Mouse (Mus musculus) liver, embryonic 16.5 days (tissue): ENCODE data around the gene Vdac1. TPM values are rescaled to one million over a fixed set of nuclear protein-coding genes. Genes with fewer than 3 reads are reported as not detected.

Experiments
- ATAC-seq: fragments of 200-750 bp; cut with Nextera tagmentation; 2 replicates; pipeline ENCODE4 v1.8.0; 2017; ENCODE audit warnings: low read depth, mild to moderate bottlenecking, moderate number of reproducible peaks, moderate library complexity
- H3K27ac ChIP-seq: fragments of 300-500 bp; sonication (generic); 2 replicates; pipeline ENCODE4 v1.5.1; 2014; ENCODE audit warnings: mild to moderate bottlenecking, low read length
- H3K27me3 ChIP-seq: fragments of 300-500 bp; sonication (generic); 2 replicates; pipeline ENCODE4 v1.6.1; 2014; ENCODE audit warnings: low read depth, low read length, mixed read lengths; ENCODE audit not compliant: control insufficient read depth, insufficient read depth
- H3K36me3 ChIP-seq: fragments of 300-500 bp; sonication (generic); 2 replicates; pipeline ENCODE4 v1.6.1; 2014; ENCODE audit warnings: mild to moderate bottlenecking; ENCODE audit not compliant: control insufficient read depth, insufficient read depth
- H3K4me1 ChIP-seq: fragments of 300-500 bp; sonication (generic); 2 replicates; pipeline ENCODE4 v1.6.1; 2014; ENCODE audit warnings: low read depth, low read length, mixed read lengths; ENCODE audit not compliant: control insufficient read depth
- H3K4me2 ChIP-seq: fragments of 300-500 bp; sonication (generic); 2 replicates; pipeline ENCODE4 v1.6.1; 2014; ENCODE audit warnings: low read depth, low read length, mixed read lengths
- H3K4me3 ChIP-seq: fragments of 300-500 bp; sonication (generic); 2 replicates; pipeline ENCODE4 v1.5.1; 2014; ENCODE audit warnings: low read depth, mild to moderate bottlenecking, low read length
- H3K9ac ChIP-seq: fragments of 300-500 bp; sonication (generic); 2 replicates; pipeline ENCODE4 v1.6.1; 2014; ENCODE audit warnings: low read depth, low read length
- H3K9me3 ChIP-seq: fragments of 300-500 bp; sonication (generic); replicated peaks from 2 replicates; pipeline ENCODE4 v1.6.1; 2016; ENCODE audit warnings: low read length; ENCODE audit not compliant: control insufficient read depth
- WGBS: fragments of 180-500 bp; shearing (Covaris S2); extraction: QIAGEN DNeasy Blood & Tissue Kit; methylation state at CpG from one replicate; pipeline ENCODE4 v1.1.7; 2014; ENCODE audit not compliant: insufficient replicate concordance; 5-methylcytosine and 5-hydroxymethylcytosine counted together
- polyA plus RNA-seq: library from polyadenylated mRNA; unstranded; fragments of >200 nt; fragmentation: Nextera tagmentation; extraction: Ambion mirVana; gene quantifications from 2 replicates; pipeline ENCODE4 v1.2.1, GENCODE M21; 2015

Gene Vdac1
- polyA plus RNA-seq, 1 experiment from 2014 or later = 121 TPM

- Histone ChIP-seq H3K9me3 (no peaks in the 10 kb centered on the region; the same call in 1 of the 2 replicates), H3K27ac (no peak overlapping the region), H3K4me2 (no peak overlapping the region), H3K4me1 (no peaks in the 10 kb centered on the region), H3K9ac (no peak overlapping the region), H3K36me3 (no peaks in the 10 kb centered on the region), H3K4me3 (no peak overlapping the region), H3K27me3 (no peaks in the 10 kb centered on the region)
- no peak for ATAC-seq
- 54% methylated on average over 16 of the region's 16 CpGs for WGBS
Measured at GRCm38 (mm10) chr11:52332421-52333118, 28.1 kb upstream of the Vdac1 start.

DNA sequence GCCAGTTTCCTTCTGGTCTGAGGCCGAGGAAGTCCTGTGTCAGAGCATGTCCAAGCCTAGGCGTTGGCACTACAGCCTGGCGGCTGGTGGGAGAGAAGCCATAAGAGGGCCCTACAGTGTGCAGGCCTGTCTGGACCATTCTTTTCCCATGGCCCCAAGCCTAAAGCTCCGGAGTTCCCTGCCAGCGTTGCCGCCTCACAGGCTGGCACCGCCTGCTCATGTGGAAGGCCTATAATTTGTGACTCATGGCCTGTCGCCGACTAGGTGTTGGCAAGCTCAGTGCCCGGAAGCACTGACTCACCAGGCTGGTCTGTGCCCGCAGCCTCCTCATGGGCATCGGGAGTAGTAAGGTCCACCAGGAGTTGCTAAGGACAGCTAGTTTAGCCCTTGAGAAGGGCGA is 27.0 kb upstream of the Vdac1 start:
- Histone ChIP-seq H3K27ac (no peak overlapping the region), H3K36me3 (no peaks in the 10 kb centered on the region), H3K4me2 (no peak overlapping the region), H3K4me1 (no peaks in the 10 kb centered on the region), H3K9ac (no peak overlapping the region), H3K9me3 (no peaks in the 10 kb centered on the region; the same call in 1 of the 2 replicates), H3K27me3 (no peaks in the 10 kb centered on the region), H3K4me3 (no peak overlapping the region)
- no peak for ATAC-seq
- 75% methylated on average over 13 of the region's 13 CpGs for whole genome bisulfite sequencing

DNA sequence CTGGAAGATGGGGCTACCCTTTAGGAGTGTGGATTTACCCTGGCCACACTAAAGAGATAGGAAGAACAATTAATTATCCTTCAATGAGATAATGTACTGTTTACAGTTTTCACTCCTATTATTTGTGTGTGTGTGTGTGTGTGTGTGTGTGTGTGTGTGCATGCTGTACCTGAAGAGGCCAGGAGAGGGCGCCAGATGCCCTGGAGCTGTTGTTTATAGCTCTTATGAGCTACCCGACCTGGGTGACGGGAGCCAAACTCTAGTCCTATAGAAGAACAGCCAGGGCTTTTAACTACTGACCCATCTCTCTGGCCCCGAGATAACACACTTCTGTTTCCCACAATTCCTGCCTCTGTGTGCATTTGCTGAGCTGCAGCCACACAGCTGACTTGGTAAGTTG is 25.4 kb upstream of the Vdac1 start:
- H3K36me3 ChIP-seq = no peaks in the 10 kb centered on the region
- no peak overlapping the region for H3K9ac ChIP-seq
- no peaks in the 10 kb centered on the region for H3K4me1 ChIP-seq
- ATAC-seq = no peak
- no peak overlapping the region for H3K27ac ChIP-seq
- H3K4me2 ChIP-seq = no peak overlapping the region
- H3K9me3 ChIP-seq = no peaks in the 10 kb centered on the region; the same call in 1 of the 2 replicates
- no peak overlapping the region for H3K4me3 ChIP-seq
- WGBS = 62% methylated on average over 4 of the region's 4 CpGs
- H3K27me3 ChIP-seq = no peaks in the 10 kb centered on the region

- 62% methylated on average over 7 of the region's 7 CpGs for WGBS
- no peak for ATAC-seq
- no peaks in the 10 kb centered on the region for H3K36me3 ChIP-seq
- no peaks in the 10 kb centered on the region; the same call in 1 of the 2 replicates for H3K9me3 ChIP-seq
- no peaks in the 10 kb centered on the region; the same call in 1 of the 2 replicates for H3K4me1 ChIP-seq
- no peak overlapping the region for H3K4me2 ChIP-seq
- H3K4me3 ChIP-seq = no peak overlapping the region
- no peak overlapping the region for H3K9ac ChIP-seq
- no peak overlapping the region for H3K27ac ChIP-seq
- H3K27me3 ChIP-seq = no peaks in the 10 kb centered on the region
Measured at GRCm38 (mm10) chr11:52335924-52336323, 24.7 kb upstream of the Vdac1 start.

- Histone ChIP-seq H3K4me1 (peaks cover 2% of the 10 kb centered on the region; the same call in 1 of the 2 replicates), H3K9me3 (no peaks in the 10 kb centered on the region; the same call in 1 of the 2 replicates), H3K36me3 (no peaks in the 10 kb centered on the region), H3K27ac (no peak overlapping the region), H3K27me3 (no peaks in the 10 kb centered on the region), H3K9ac (no peak overlapping the region), H3K4me2 (no peak overlapping the region), H3K4me3 (no peak overlapping the region)
- ATAC-seq = no peak
- 50% methylated on average over 10 of the region's 10 CpGs for WGBS
Measured at GRCm38 (mm10) chr11:52337651-52338295, 22.9 kb upstream of the Vdac1 start.

- Histone ChIP-seq H3K36me3 (no peaks in the 10 kb centered on the region), H3K9me3 (no peaks in the 10 kb centered on the region; the same call in 1 of the 2 replicates), H3K27me3 (no peaks in the 10 kb centered on the region), H3K4me3 (no peak overlapping the region), H3K27ac (no peak overlapping the region), H3K9ac (no peak overlapping the region), H3K4me2 (no peak overlapping the region), H3K4me1 (peaks cover 2% of the 10 kb centered on the region; the same call in 1 of the 2 replicates)
- WGBS = 61% methylated on average over 3 of the region's 3 CpGs
- no peak for ATAC-seq
Measured at GRCm38 (mm10) chr11:52338351-52338750, 22.3 kb upstream of the Vdac1 start.

- 63% methylated on average over 4 of the region's 4 CpGs for WGBS
- no peak overlapping the region for H3K9ac ChIP-seq
- H3K9me3 ChIP-seq = no peaks in the 10 kb centered on the region; the same call in 1 of the 2 replicates
- no peak overlapping the region for H3K27ac ChIP-seq
- H3K4me2 ChIP-seq = no peak overlapping the region
- H3K4me1 ChIP-seq = peaks cover 2% of the 10 kb centered on the region; the same call in 1 of the 2 replicates
- no peak overlapping the region for H3K4me3 ChIP-seq
- no peaks in the 10 kb centered on the region for H3K36me3 ChIP-seq
- H3K27me3 ChIP-seq = no peaks in the 10 kb centered on the region
- no peak for ATAC-seq
Measured at GRCm38 (mm10) chr11:52339098-52339497, 21.6 kb upstream of the Vdac1 start.

GRCm38 (mm10) chr11:52339512-52339911 is 21.1 kb upstream of the Vdac1 start:
- 79% methylated on average over 12 of the region's 12 CpGs for WGBS
- ATAC-seq = no peak
- no peaks in the 10 kb centered on the region for H3K36me3 ChIP-seq

More at GRCm38 (mm10) chr11:52339512-52339911, 21.1 kb upstream of the Vdac1 start:
- H3K4me3 ChIP-seq = no peak overlapping the region
- H3K9me3 ChIP-seq = no peaks in the 10 kb centered on the region; the same call in 1 of the 2 replicates
- H3K9ac ChIP-seq = no peak overlapping the region
- no peaks in the 10 kb centered on the region for H3K27me3 ChIP-seq
- H3K4me1 ChIP-seq = peaks cover 2% of the 10 kb centered on the region; the same call in 1 of the 2 replicates
- no peak overlapping the region for H3K4me2 ChIP-seq
- H3K27ac ChIP-seq = no peak overlapping the region
